Mouse (Mus musculus) cortical plate, adult 2 months (tissue): ENCODE data around the gene Hoga1. TPM values are rescaled to one million over a fixed set of nuclear protein-coding genes. Genes with fewer than 3 reads are reported as not detected.

ENCODE experiments used
- H3K27ac ChIP-seq: fragments of 200-500 bp; 2 replicates; pipeline ENCODE4 v1.5.1; 2012; ENCODE audit warnings: low read length, control low read depth, inconsistent platforms; ENCODE audit not compliant: insufficient read depth
- H3K4me1 ChIP-seq: fragments of 200-500 bp; 2 replicates; pipeline ENCODE4 v1.6.1; 2011; ENCODE audit warnings: low read length; ENCODE audit not compliant: control insufficient read depth, insufficient read depth
- H3K4me3 ChIP-seq: fragments of 200-500 bp; 2 replicates; pipeline ENCODE4 v1.5.1; 2011; ENCODE audit warnings: mild to moderate bottlenecking, low read length, control low read depth; ENCODE audit not compliant: insufficient read depth
- CTCF ChIP-seq: fragments of 200-500 bp; IDR thresholded peaks from 2 replicates; pipeline ENCODE4 v1.5.1; 2011; ENCODE audit warnings: mild to moderate bottlenecking, control low read depth, low read length; ENCODE audit not compliant: insufficient read depth; ENCODE audit errors: extremely low read depth
- POLR2A ChIP-seq: fragments of 200-500 bp; IDR thresholded peaks from 2 replicates; pipeline ENCODE4 v1.6.1; 2011; ENCODE audit warnings: mild to moderate bottlenecking, low read length, control low read depth; ENCODE audit not compliant: insufficient read depth; ENCODE audit errors: extremely low read depth
- polyA plus RNA-seq: library from polyadenylated mRNA; depleted of rRNA; stranded (reverse); fragments of >200 nt; gene quantifications from 2 replicates; pipeline ENCODE4 v1.2.3, GENCODE M21; 2012

The Hoga1 gene
- polyA plus RNA-seq, 1 experiment: 1.4 TPM

- no peak for TF ChIP-seq CTCF
- TF ChIP-seq POLR2A: no peak
- H3K4me3 ChIP-seq: no peak overlapping the region
- no peak overlapping the region for H3K27ac ChIP-seq
- H3K4me1 ChIP-seq: no peaks in the 10 kb centered on the region
Measured at GRCm38 (mm10) chr19:42037167-42037702, 8.2 kb upstream of the Hoga1 start.

- Histone ChIP-seq H3K4me3 (no peak overlapping the region), H3K27ac (no peak overlapping the region), H3K4me1 (no peaks in the 10 kb centered on the region)
- TF ChIP-seq CTCF (no peak), POLR2A (no peak)
Measured at GRCm38 (mm10) chr19:42038310-42038709, 7.1 kb upstream of the Hoga1 start.

- H3K27ac ChIP-seq: no peak overlapping the region
- TF ChIP-seq POLR2A (no peak), CTCF (no peak)
- H3K4me1 ChIP-seq: no peaks in the 10 kb centered on the region
- H3K4me3 ChIP-seq: no peak overlapping the region
Measured at GRCm38 (mm10) chr19:42043988-42044387, 1.4 kb upstream of the Hoga1 start.

- TF ChIP-seq CTCF (no peak), POLR2A (no peak)
- Histone ChIP-seq H3K27ac (no peak overlapping the region), H3K4me3 (no peak overlapping the region), H3K4me1 (no peaks in the 10 kb centered on the region)
Measured at GRCm38 (mm10) chr19:42050251-42050650, 4.8 kb downstream of the Hoga1 start.

GRCm38 (mm10) chr19:42051351-42051750 lies 5.9 kb downstream of the Hoga1 start:
- no peak for TF ChIP-seq POLR2A
- TF ChIP-seq CTCF: no peak
- H3K4me3 ChIP-seq: no peak overlapping the region
- H3K27ac ChIP-seq: no peak overlapping the region
- no peaks in the 10 kb centered on the region for H3K4me1 ChIP-seq

GRCm38 (mm10) chr19:42051948-42052347 lies 6.5 kb downstream of the Hoga1 start, which contains the start of gene 4933411K16Rik:
Gene 4933411K16Rik, plus strand, starts transcription at chr19:42052248.
- Histone ChIP-seq H3K27ac (no peak within 1 kb of the TSS), H3K4me3 (no peak within 1 kb of the TSS), H3K4me1 (no peaks in the 10 kb centered on the region)
- TF ChIP-seq POLR2A: no peak
- TF ChIP-seq CTCF: no peak

GRCm38 (mm10) chr19:42054255-42054654 lies 8.8 kb downstream of the Hoga1 start:
- no peaks in the 10 kb centered on the region for H3K4me1 ChIP-seq
- no peak for TF ChIP-seq POLR2A
- TF ChIP-seq CTCF: no peak
- no peak overlapping the region for H3K4me3 ChIP-seq
- H3K27ac ChIP-seq: no peak overlapping the region

- Histone ChIP-seq H3K4me1 (no peaks in the 10 kb centered on the region), H3K4me3 (no peak overlapping the region), H3K27ac (no peak overlapping the region)
- no peak for TF ChIP-seq POLR2A
- no peak for TF ChIP-seq CTCF
Measured at GRCm38 (mm10) chr19:42055881-42056280, 10.5 kb downstream of the Hoga1 start.

GRCm38 (mm10) chr19:42056719-42057409 lies 11.5 kb downstream of the Hoga1 start:
- no peak overlapping the region for H3K27ac ChIP-seq
- no peak for TF ChIP-seq CTCF
- TF ChIP-seq POLR2A: no peak
- no peaks in the 10 kb centered on the region for H3K4me1 ChIP-seq
- no peak overlapping the region for H3K4me3 ChIP-seq

- H3K4me3 ChIP-seq: no peak overlapping the region
- no peak overlapping the region for H3K27ac ChIP-seq
- no peaks in the 10 kb centered on the region for H3K4me1 ChIP-seq
- no peak for TF ChIP-seq POLR2A
- TF ChIP-seq CTCF: no peak
Measured at GRCm38 (mm10) chr19:42058426-42058825, 13.0 kb downstream of the Hoga1 start.

GRCm38 (mm10) chr19:42061443-42061842 lies 16.0 kb downstream of the Hoga1 start:
- Histone ChIP-seq H3K4me3 (no peak overlapping the region), H3K4me1 (no peaks in the 10 kb centered on the region), H3K27ac (no peak overlapping the region)
- TF ChIP-seq CTCF: no peak
- no peak for TF ChIP-seq POLR2A
